Mouse (Mus musculus) cerebral cortex, adult 2 months (tissue): Measurements from ENCODE around the gene Cpne6.

ENCODE experiments used
- WGBS: fragments of 180-500 bp; shearing (Covaris S2); methylation state at CpG from one replicate; pipeline ENCODE4 v1.1.7; 2018; 5-methylcytosine and 5-hydroxymethylcytosine counted together

Gene Cpne6

DNA sequence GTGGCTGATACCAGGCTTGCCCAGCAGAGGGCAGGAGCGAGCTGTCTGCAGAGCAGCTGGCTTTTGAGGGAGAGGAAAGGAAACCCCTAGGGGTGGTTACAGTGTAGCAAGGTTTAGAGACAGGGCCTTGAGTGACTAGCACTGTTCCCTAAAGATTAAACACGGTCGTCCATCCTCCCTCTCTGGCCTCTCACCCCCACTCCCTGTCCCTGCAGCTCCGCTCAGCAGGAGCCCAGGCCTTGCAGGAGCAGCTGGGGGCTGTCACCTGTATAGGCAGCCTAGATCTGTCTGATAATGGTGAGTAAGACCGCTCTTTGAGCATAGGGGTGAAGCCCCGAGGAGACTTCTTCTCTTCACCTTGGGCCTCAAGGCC lies 12.8 kb upstream of the Cpne6 start:
- WGBS, result 34% methylated on average over 6 of the region's 6 CpGs

DNA sequence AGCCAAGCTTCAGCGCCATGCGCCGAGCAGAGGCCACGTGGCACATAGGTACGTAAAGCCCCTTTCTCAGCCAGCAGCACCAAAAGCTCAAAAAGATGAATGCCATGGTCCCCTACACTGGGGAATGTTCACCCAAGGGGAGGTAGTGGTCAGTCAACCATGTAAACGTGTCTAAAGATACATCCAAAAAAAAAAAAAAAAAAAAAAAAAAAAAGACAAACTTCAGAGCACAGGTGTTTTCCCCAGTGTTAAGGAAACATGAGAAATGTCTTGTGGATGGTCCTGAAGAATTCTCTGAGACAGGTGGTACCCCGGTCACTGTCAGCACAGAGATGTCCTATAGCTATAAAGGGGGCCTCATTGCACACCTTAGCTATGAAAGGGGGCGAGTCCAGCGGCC lies 4.6 kb upstream of the Cpne6 start:
- 78% methylated on average over 9 of the region's 9 CpGs for WGBS

DNA sequence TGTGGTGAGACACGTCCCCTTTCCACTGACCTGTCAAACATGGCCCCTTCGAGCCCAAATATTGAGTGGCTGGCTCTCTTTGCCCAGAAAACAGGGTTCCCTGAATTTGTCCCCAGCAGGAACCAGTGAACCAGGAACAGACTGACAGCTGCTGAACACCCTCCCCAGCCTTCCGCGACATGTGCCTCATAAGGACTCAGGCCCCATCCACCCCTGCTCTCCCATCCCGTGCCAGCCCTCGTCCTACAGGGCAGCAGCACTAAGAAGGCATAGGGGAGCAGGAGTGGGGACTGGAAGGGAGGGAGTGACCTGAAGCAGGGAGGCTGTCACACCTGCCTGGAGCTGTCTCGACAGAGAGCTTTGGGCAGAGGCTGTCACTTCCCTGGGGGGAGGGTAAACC lies 2.4 kb upstream of the Cpne6 start:
- 66% methylated on average over 7 of the region's 7 CpGs for WGBS

DNA sequence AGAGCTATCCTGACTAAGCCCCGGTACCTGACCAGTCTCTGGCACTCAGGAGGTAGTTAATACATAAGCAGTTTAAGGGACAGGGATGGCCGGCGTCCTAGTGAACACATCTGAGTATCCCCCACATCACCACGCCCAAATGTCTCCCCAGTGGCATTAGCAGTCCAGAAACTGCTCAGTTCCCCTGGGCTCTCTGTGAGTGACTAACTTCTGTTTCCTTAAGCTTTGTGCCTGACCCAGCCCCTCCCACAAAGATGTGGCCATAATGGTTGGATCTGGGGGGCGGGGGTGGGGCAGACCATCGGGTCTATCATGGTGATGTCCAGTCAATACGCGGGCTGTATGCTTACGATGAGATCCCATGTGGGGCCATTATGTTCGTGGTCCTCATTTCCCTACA lies 705 bp upstream of the Cpne6 start:
- WGBS, result 61% methylated on average over 10 of the region's 10 CpGs

DNA sequence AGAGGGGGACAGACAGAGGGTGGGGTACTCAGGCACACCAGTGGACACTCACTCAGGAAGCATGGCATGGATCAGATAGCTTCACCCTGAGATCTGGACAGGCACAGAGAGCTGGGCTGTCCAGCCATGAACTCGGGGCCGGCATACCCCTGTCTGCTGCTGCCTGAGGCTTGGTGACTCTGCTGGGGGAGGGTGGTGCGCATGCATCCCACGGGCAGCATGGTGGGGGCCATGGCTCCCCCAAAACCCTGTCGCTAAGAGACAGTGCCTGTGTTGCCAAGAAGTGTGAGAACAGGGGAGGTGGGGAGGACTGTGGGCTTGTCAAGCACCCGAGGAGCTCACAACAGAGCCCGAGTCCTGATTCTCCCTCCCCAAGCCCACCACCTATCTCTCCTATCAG lies 792 bp downstream of the Cpne6 start:
- 22% methylated on average over 7 of the region's 7 CpGs for WGBS

DNA sequence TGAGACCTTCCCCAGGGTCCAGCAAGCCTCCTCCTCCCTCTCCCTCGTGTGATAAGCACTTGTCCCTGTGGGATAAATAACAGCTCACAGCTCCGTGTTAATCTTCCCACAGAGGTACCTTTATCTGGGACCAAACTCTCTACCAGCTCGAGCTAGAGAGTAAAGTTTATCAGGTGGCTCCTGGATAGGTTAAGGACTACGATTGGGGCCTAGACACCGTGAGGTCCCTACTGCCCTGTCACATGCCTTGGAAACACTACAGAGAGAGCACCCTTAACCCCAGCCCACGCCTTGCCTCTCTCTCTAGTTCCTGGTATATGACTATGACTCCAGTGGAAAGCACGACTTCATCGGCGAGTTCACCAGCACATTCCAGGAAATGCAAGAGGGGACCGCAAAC lies 3.7 kb downstream of the Cpne6 start:
- WGBS, result 75% methylated on average over 10 of the region's 10 CpGs

DNA sequence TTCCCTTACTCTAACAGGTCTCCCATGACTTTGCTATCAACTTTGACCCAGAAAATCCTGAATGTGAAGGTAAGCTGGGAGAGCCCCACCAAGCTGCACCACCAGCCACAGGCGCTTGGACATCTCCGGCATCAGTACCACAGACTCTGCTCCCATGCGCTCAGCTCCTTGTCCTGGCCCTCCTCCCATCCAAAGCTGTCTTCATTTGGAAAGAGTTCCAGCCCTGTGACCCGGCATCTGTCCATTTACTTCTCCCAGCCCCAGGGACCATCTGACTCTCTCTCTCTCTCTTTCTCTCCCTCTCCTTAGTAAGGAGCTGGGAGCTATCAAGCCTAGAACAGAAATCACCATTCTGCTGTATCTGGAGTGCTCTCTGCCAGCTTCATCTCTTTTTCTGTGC lies 5.6 kb downstream of the Cpne6 start:
- 93% methylated on average over 4 of the region's 4 CpGs for WGBS

DNA sequence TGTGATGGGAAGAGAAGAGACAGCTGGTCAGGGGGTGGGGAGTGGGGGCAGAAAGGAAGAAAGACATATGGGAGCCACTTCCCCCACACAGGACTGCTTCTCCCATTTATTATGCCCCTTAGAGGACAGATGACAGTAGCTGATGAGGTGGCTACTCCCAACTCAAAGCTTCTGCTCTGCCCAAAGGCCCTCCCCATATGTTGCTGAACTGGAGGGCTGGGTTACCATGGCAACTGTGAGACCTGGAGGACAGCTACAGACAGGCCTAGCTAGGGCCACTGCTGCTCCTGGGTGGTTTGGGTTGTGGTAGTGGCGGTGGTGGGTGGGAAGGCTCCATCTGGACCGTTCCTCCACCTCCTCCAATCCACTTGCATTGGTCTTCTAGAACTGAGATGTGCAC lies 8.7 kb downstream of the Cpne6 start:
- WGBS, result 42% methylated on average over 2 of the region's 2 CpGs

DNA sequence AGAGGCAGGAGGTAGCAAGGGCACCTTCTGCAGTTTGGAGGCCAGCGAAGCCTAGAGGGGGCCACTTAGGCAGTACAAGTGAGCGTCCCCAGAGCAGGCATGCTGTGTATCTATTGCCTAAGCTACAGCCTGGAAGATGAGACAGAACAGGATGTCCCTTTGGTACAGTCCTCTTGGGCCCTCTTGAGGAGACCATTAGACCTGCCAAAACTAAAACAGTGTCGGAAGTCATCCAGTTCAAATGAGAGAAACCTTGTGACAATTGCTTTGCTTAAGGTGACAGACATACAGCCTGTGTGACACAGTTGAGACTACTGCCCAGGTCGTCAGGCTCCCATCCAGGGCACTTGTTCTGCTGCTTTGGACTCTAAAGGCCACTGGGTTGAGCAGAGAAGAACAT lies 9.4 kb downstream of the Cpne6 start:
- 63% methylated on average over 4 of the region's 4 CpGs for WGBS

GRCm38 (mm10) chr14:55520451-55521361 lies 10.5 kb downstream of the Cpne6 start:
- WGBS, result 6% methylated on average over 61 of the region's 61 CpGs

DNA sequence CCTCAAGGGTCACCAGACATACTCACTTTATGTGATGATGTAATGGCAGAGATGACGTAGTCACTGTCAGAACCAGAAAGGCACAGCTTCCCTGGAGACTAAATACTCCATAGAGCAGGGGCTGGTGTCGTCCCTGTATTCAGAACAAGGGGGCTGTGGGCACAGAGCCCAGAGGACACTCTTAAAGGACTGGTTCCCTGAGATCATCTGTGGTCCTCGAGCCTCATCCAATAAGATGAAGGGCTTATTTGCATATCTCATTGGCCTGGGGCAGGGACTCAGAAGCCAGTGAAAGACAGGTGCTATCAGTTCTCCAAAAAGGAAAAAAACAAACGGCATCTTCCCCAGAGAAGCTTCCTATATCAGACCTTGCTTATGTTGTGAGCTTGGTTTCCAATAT lies 13.8 kb downstream of the Cpne6 start:
- 70% methylated on average over 4 of the region's 4 CpGs for WGBS

GRCm38 (mm10) chr14:55524785-55525184 lies 14.5 kb downstream of the Cpne6 start, which contains the start of gene Nrl:
Gene Nrl (minus strand): TSS chr14:55524981.
- WGBS, result 64% methylated on average over 8 of the region's 8 CpGs

DNA sequence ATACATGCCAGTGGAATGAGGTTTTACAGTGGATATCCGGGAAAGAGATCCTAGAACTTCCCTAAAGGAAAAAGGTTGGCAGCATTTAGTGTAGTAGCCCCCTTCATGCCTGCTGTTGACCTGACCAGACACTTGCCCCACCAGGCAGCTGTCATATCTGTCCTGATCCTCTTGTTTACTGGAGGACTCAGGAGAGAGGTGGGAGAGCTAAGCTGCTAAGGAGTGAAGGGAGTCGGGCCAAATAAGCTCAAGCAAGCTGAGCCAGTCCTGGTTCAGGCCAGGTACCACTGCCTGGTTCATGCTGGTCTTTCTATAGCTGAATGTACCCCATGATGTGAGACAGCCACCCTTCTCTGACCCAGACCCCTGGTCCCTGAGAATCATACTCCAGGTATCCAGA lies 16.4 kb downstream of the Cpne6 start:
- WGBS, result 88% methylated on average over 2 of the region's 2 CpGs

GRCm38 (mm10) chr14:55527940-55528339 lies 17.7 kb downstream of the Cpne6 start:
- WGBS, result 21% methylated on average over 3 of the region's 3 CpGs

DNA sequence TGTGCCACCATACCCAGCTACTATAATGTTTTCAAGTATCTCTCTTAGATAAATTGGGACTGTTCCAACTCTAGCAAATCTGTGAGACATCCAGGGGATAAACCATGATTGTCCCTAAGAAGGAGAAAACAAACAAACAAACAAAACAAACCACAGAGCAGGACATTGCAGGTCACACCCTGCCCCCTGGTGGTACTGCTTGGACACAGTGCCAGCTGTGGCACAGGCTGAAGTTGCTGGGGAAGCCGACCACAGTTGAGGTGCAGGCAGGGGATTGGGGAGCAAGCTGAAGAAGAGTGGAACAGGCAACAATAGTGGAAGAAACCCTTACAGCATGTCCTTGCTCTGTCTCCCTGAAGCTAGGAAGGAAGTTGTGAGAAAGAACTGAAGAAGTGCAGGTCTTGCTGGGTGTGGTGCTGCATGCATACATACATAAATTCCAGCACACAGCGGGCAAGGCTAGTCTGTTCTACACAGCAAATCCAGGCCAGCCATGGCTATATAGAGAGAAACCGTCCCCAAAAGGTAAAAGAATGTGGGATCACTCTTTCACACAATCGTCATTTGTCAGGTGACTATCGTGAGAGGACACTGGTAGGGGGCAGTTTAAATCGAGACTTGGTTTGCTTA lies 26.0 kb downstream of the Cpne6 start:
- WGBS, result 59% methylated on average over 6 of the region's 6 CpGs

GRCm38 (mm10) chr14:55540067-55540786 lies 30.0 kb downstream of the Cpne6 start, which contains the start of gene Pck2:
Gene Pck2 (plus strand): TSS chr14:55540266.
- 1% methylated on average over 32 of the region's 32 CpGs for WGBS

DNA sequence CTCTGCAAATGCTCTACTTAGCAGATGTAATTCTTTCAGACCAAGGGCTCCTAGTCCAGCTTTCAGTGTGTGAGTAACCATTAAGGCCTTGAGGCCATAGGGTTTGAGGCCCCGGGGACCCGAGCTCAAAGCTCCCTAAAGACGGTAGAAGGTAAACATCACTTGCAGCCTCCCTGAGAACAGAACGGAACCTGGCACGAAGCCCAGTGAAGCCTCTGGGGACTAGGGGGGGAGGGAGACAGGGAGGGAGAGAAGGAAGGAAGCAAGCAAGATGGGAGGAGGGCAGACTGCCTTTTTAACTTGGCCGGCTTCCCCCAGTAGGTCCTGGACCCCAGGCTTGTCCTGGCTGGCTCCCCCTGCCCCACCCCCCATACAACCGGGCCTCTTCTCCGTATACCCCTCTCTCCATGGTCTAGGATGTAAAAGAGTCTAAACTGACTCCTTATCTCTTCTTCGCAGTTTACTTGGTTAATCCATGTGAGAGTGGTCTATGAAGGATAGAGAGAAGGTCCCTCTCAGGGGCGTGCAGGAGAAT lies 30.6 kb downstream of the Cpne6 start:
- 7% methylated on average over 10 of the region's 10 CpGs for WGBS

DNA sequence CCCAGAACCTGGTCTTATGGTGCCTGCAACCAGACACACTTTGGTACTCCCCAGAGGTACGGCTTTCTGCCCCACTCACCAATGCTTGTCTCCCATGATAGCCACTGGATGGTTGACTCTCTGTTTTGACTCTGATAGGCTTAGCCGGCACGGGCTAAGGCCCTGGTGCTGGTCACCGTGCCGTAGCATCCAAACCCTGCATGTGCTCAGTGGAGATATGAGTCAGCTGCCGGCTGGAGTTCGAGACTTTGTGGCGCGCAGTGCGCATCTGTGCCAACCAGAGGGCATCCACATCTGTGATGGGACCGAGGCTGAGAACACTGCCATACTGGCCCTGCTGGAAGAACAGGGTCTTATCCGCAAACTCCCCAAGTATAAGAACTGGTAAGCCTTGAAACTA lies 32.0 kb downstream of the Cpne6 start:
- WGBS, result 97% methylated on average over 12 of the region's 12 CpGs

DNA sequence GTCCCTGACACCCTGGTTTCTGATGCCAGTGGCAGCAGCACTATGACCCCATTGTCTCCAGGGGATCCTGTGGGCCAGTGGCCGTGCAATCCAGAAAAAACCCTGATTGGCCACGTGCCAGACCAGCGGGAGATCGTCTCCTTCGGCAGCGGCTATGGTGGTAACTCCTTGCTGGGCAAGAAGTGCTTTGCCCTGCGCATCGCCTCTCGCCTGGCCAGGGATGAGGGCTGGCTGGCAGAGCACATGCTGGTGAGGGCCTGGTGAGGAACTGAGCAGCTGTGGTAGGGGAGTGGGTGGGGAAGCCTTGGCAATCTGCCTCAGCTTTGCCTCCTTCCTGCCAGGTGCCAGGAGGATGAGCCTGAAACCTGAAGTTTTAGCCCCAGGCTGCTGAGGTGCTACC lies 34.1 kb downstream of the Cpne6 start:
- WGBS, result 34% methylated on average over 9 of the region's 9 CpGs

DNA sequence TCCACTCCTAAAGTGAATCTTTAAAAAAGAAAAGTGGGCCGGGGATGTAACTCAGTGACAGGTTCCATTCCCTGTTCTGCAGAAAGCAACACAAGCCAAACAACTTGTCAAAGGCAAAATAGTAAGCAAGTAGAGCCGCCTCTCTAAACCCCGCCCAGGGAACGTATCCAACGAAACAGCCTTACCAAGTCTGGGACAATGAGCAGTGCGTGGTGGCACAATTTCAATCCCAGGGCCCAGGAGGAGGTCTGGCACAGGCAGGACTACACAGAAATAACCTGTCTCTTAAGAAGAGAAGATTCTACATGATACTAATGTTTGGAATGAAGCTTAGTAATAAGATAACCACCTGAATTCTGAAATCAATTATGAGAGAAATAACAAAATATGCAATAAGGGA lies 39.9 kb downstream of the Cpne6 start:
- WGBS, result 73% methylated on average over 6 of the region's 6 CpGs

GRCm38 (mm10) chr14:55551347-55551746 lies 41.1 kb downstream of the Cpne6 start:
- 84% methylated on average over 5 of the region's 5 CpGs for WGBS

DNA sequence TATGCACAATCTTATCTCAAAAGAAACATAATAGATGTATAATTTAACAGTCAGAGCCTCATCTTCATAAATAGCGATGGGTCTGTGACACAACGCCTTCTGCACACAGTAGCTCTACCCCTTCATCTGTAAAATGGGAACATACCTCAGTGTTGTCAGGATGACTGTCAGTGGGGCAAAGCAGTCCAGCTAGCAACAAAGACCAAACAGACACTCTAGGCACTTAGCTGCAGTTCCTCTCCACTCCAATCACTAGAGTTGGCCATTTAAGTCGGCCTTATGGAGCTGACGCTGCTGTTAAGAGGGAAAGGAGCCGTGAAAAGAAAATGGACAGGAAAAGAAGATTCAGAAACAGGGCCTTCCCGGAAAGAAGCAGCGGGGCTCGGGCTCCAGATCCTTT lies 41.5 kb downstream of the Cpne6 start:
- WGBS, result 90% methylated on average over 8 of the region's 8 CpGs
